Mouse (Mus musculus) liver (tissue): ENCODE measurements around the gene Chst1.

Experiments used
- DNase-seq: peaks from one replicate; pipeline ENCODE4 v3.0.0-alpha.2; 2020; ENCODE audit warnings: mixed read lengths

Gene Chst1

GRCm38 (mm10) chr2:92599487-92600347 is at the start of gene Chst1:
Gene Chst1, plus strand, starts transcription at chr2:92599707.
- DNase-seq: peak; percentile 20

GRCm38 (mm10) chr2:92550051-92550450 is 49.5 kb upstream of the Chst1 start:
- DNase-seq: no peak

GRCm38 (mm10) chr2:92554536-92554935 is 45.0 kb upstream of the Chst1 start:
- DNase-seq: no peak

GRCm38 (mm10) chr2:92562930-92563329 is 36.6 kb upstream of the Chst1 start:
- no peak for DNase-seq

GRCm38 (mm10) chr2:92570623-92571022 is 28.9 kb upstream of the Chst1 start:
- no peak for DNase-seq

GRCm38 (mm10) chr2:92577824-92578223 is 21.7 kb upstream of the Chst1 start:
- DNase-seq: no peak

- DNase-seq: no peak
Measured at GRCm38 (mm10) chr2:92581302-92581701, 18.2 kb upstream of the Chst1 start.

GRCm38 (mm10) chr2:92582596-92582995 is 16.9 kb upstream of the Chst1 start:
- peak; percentile 36 for DNase-seq

- DNase-seq: no peak
Measured at GRCm38 (mm10) chr2:92587806-92588205, 11.7 kb upstream of the Chst1 start.

- DNase-seq: no peak
Measured at GRCm38 (mm10) chr2:92594929-92595730, 4.4 kb upstream of the Chst1 start.

- DNase-seq: peak; percentile 15
Measured at GRCm38 (mm10) chr2:92597291-92597690, 2.2 kb upstream of the Chst1 start.

- DNase-seq: no peak
Measured at GRCm38 (mm10) chr2:92598941-92599486, 493 bp upstream of the Chst1 start.

- DNase-seq: no peak
Measured at GRCm38 (mm10) chr2:92600348-92600670, 802 bp downstream of the Chst1 start.

- DNase-seq: no peak
Measured at GRCm38 (mm10) chr2:92601246-92601645, 1.7 kb downstream of the Chst1 start.

- no peak for DNase-seq
Measured at GRCm38 (mm10) chr2:92602073-92602472, 2.6 kb downstream of the Chst1 start.

- DNase-seq: no peak
Measured at GRCm38 (mm10) chr2:92603591-92603990, 4.1 kb downstream of the Chst1 start.

- DNase-seq: no peak
Measured at GRCm38 (mm10) chr2:92604565-92604964, 5.1 kb downstream of the Chst1 start.

GRCm38 (mm10) chr2:92605995-92606394 is 6.5 kb downstream of the Chst1 start:
- peak; percentile 23 for DNase-seq

GRCm38 (mm10) chr2:92607153-92607552 is 7.6 kb downstream of the Chst1 start:
- no peak for DNase-seq

GRCm38 (mm10) chr2:92607592-92607991 is 8.1 kb downstream of the Chst1 start:
- DNase-seq: no peak

- DNase-seq: no peak
Measured at GRCm38 (mm10) chr2:92608013-92608619, 8.6 kb downstream of the Chst1 start.

GRCm38 (mm10) chr2:92608810-92609581 is 9.5 kb downstream of the Chst1 start:
- DNase-seq: peak; percentile 16
